Mouse (Mus musculus) c-Kit-positive CD71-negative TER-119-negative erythroid progenitor cells, embryonic 14.5 days (primary cell): ENCODE measurements around the gene Grb10.

Source experiments
- DNase-seq: peaks from one replicate; pipeline ENCODE4 v3.0.0-alpha.2; 2013; ENCODE audit warnings: low read depth

Grb10 gene

GRCm38 (mm10) chr11:11967519-11967918 is 71.0 kb downstream of the Grb10 start:
- DNase-seq, result no peak

- no peak for DNase-seq
Observed at GRCm38 (mm10) chr11:11966220-11966619, 72.3 kb downstream of the Grb10 start.

- DNase-seq, result no peak
Observed at GRCm38 (mm10) chr11:11965501-11966125, 72.9 kb downstream of the Grb10 start.

GRCm38 (mm10) chr11:11964729-11965128 is 73.8 kb downstream of the Grb10 start:
- DNase-seq, result no peak

- DNase-seq, result no peak
Observed at GRCm38 (mm10) chr11:11963587-11963986, 74.9 kb downstream of the Grb10 start.

GRCm38 (mm10) chr11:11963065-11963464 is 75.4 kb downstream of the Grb10 start:
- DNase-seq, result no peak

GRCm38 (mm10) chr11:11962629-11962954 is 75.9 kb downstream of the Grb10 start:
- no peak for DNase-seq

- no peak for DNase-seq
Observed at GRCm38 (mm10) chr11:11961917-11962628, 76.4 kb downstream of the Grb10 start.

- no peak for DNase-seq
Observed at GRCm38 (mm10) chr11:11960858-11961257, 77.6 kb downstream of the Grb10 start.

GRCm38 (mm10) chr11:11960227-11960626 is 78.3 kb downstream of the Grb10 start:
- no peak for DNase-seq

- DNase-seq, result no peak
Observed at GRCm38 (mm10) chr11:11958479-11958878, 80.0 kb downstream of the Grb10 start.

- no peak for DNase-seq
Observed at GRCm38 (mm10) chr11:11958061-11958361, 80.5 kb downstream of the Grb10 start.

GRCm38 (mm10) chr11:11957211-11958060 is 81.0 kb downstream of the Grb10 start:
- DNase-seq, result no peak

- no peak for DNase-seq
Observed at GRCm38 (mm10) chr11:11955783-11956182, 82.7 kb downstream of the Grb10 start.

- DNase-seq, result no peak
Observed at GRCm38 (mm10) chr11:11954606-11955005, 83.9 kb downstream of the Grb10 start.

GRCm38 (mm10) chr11:11954115-11954438 is 84.4 kb downstream of the Grb10 start:
- no peak for DNase-seq

GRCm38 (mm10) chr11:11953364-11954114 is 84.9 kb downstream of the Grb10 start:
- DNase-seq, result no peak

GRCm38 (mm10) chr11:11952569-11952968 is 85.9 kb downstream of the Grb10 start:
- no peak for DNase-seq

GRCm38 (mm10) chr11:11948988-11949365 is 89.5 kb downstream of the Grb10 start:
- no peak for DNase-seq

GRCm38 (mm10) chr11:11948321-11948987 is 90.0 kb downstream of the Grb10 start:
- DNase-seq, result no peak

- no peak for DNase-seq
Observed at GRCm38 (mm10) chr11:11947857-11948256, 90.6 kb downstream of the Grb10 start.

GRCm38 (mm10) chr11:11945766-11946165 is 92.7 kb downstream of the Grb10 start:
- no peak for DNase-seq
